Mouse (Mus musculus): ENCODE data around the gene Tktl1. TPM values are rescaled to one million over a fixed set of nuclear protein-coding genes. Genes with fewer than 3 reads are reported as not detected.

The Tktl1 gene
- not detected for polyA plus RNA-seq (2014; fragmentation: Illumina TruSeq; extraction: RNeasy Lipid Tissue Mini Kit (QIAGEN cat#74804); ENCODE audit: low read depth, low replicate concordance)

GRCm38 (mm10) chrX:74176959-74177358 lies at the start of gene Tktl1:
Gene Tktl1, plus strand, starts transcription at chrX:74177259.

GRCm38 (mm10) chrX:74135263-74135662 lies 41.8 kb upstream of the Tktl1 start, which contains the start of gene Mecp2:
Gene Mecp2, minus strand, starts transcription at chrX:74135363.

GRCm38 (mm10) chrX:74167738-74168137 lies 9.3 kb upstream of the Tktl1 start, which contains the start of gene Tex28:
Gene Tex28, minus strand, starts transcription at chrX:74167838.

GRCm38 (mm10) chrX:74249615-74250014 lies 72.6 kb downstream of the Tktl1 start, which contains the start of gene Flna:
Gene Flna, minus strand, starts transcription at chrX:74249820.

GRCm38 (mm10) chrX:74254153-74254887 lies 77.3 kb downstream of the Tktl1 start, which contains the start of gene Emd:
Gene Emd, plus strand, starts transcription at chrX:74254687.

Other genes with a start within 250 kb of the Tktl1 start
- 9.6 TPM for gene Renbp, start 246.4 kb upstream of the Tktl1 start, polyA plus RNA-seq (2014; fragmentation: Illumina TruSeq; extraction: RNeasy Lipid Tissue Mini Kit (QIAGEN cat#74804); ENCODE audit: low read depth, low replicate concordance)
- 22.0 TPM for gene Hcfc1, start 210.9 kb upstream of the Tktl1 start, polyA plus RNA-seq (2014; fragmentation: Illumina TruSeq; extraction: RNeasy Lipid Tissue Mini Kit (QIAGEN cat#74804); ENCODE audit: low read depth, low replicate concordance)
- gene Irak1, start 153.3 kb upstream of the Tktl1 start, polyA plus RNA-seq (2014; fragmentation: Illumina TruSeq; extraction: RNeasy Lipid Tissue Mini Kit (QIAGEN cat#74804); ENCODE audit: low read depth, low replicate concordance): 37.3 TPM
- not detected for gene Opn1mw, start 49.8 kb upstream of the Tktl1 start, polyA plus RNA-seq (2014; fragmentation: Illumina TruSeq; extraction: RNeasy Lipid Tissue Mini Kit (QIAGEN cat#74804); ENCODE audit: low read depth, low replicate concordance)
- 18.0 TPM for gene Mecp2, start 41.9 kb upstream of the Tktl1 start, polyA plus RNA-seq (2014; fragmentation: Illumina TruSeq; extraction: RNeasy Lipid Tissue Mini Kit (QIAGEN cat#74804); ENCODE audit: low read depth, low replicate concordance)
- not detected for gene Tex28, start 9.4 kb upstream of the Tktl1 start, polyA plus RNA-seq (2014; fragmentation: Illumina TruSeq; extraction: RNeasy Lipid Tissue Mini Kit (QIAGEN cat#74804); ENCODE audit: low read depth, low replicate concordance)
- gene Flna, start 72.6 kb downstream of the Tktl1 start, polyA plus RNA-seq (2014; fragmentation: Illumina TruSeq; extraction: RNeasy Lipid Tissue Mini Kit (QIAGEN cat#74804); ENCODE audit: low read depth, low replicate concordance): 14.1 TPM
- gene Emd, start 77.4 kb downstream of the Tktl1 start, polyA plus RNA-seq (2014; fragmentation: Illumina TruSeq; extraction: RNeasy Lipid Tissue Mini Kit (QIAGEN cat#74804); ENCODE audit: low read depth, low replicate concordance): 34.6 TPM
- gene Rpl10, start 93.6 kb downstream of the Tktl1 start, polyA plus RNA-seq (2014; fragmentation: Illumina TruSeq; extraction: RNeasy Lipid Tissue Mini Kit (QIAGEN cat#74804); ENCODE audit: low read depth, low replicate concordance): 1,026 TPM
- 37.2 TPM for gene Taz, start 104.7 kb downstream of the Tktl1 start, polyA plus RNA-seq (2014; fragmentation: Illumina TruSeq; extraction: RNeasy Lipid Tissue Mini Kit (QIAGEN cat#74804); ENCODE audit: low read depth, low replicate concordance)
- 17.5 TPM for gene Dnase1l1, start 105.1 kb downstream of the Tktl1 start, polyA plus RNA-seq (2014; fragmentation: Illumina TruSeq; extraction: RNeasy Lipid Tissue Mini Kit (QIAGEN cat#74804); ENCODE audit: low read depth, low replicate concordance)
- gene Atp6ap1, start 119.8 kb downstream of the Tktl1 start, polyA plus RNA-seq (2014; fragmentation: Illumina TruSeq; extraction: RNeasy Lipid Tissue Mini Kit (QIAGEN cat#74804); ENCODE audit: low read depth, low replicate concordance): 252 TPM
- gene Gdi1, start 127.7 kb downstream of the Tktl1 start, polyA plus RNA-seq (2014; fragmentation: Illumina TruSeq; extraction: RNeasy Lipid Tissue Mini Kit (QIAGEN cat#74804); ENCODE audit: low read depth, low replicate concordance): 120 TPM
- 23.5 TPM for gene Fam50a, start 135.8 kb downstream of the Tktl1 start, polyA plus RNA-seq (2014; fragmentation: Illumina TruSeq; extraction: RNeasy Lipid Tissue Mini Kit (QIAGEN cat#74804); ENCODE audit: low read depth, low replicate concordance)
- gene Plxna3, start 151.8 kb downstream of the Tktl1 start, polyA plus RNA-seq (2014; fragmentation: Illumina TruSeq; extraction: RNeasy Lipid Tissue Mini Kit (QIAGEN cat#74804); ENCODE audit: low read depth, low replicate concordance): 0.12 TPM
- 13.5 TPM for gene Lage3, start 176.4 kb downstream of the Tktl1 start, polyA plus RNA-seq (2014; fragmentation: Illumina TruSeq; extraction: RNeasy Lipid Tissue Mini Kit (QIAGEN cat#74804); ENCODE audit: low read depth, low replicate concordance)
- 43.2 TPM for gene Ubl4a, start 196.0 kb downstream of the Tktl1 start, polyA plus RNA-seq (2014; fragmentation: Illumina TruSeq; extraction: RNeasy Lipid Tissue Mini Kit (QIAGEN cat#74804); ENCODE audit: low read depth, low replicate concordance)
- 6.3 TPM for gene Slc10a3, start 196.1 kb downstream of the Tktl1 start, polyA plus RNA-seq (2014; fragmentation: Illumina TruSeq; extraction: RNeasy Lipid Tissue Mini Kit (QIAGEN cat#74804); ENCODE audit: low read depth, low replicate concordance)
- gene Fam3a, start 216.0 kb downstream of the Tktl1 start, polyA plus RNA-seq (2014; fragmentation: Illumina TruSeq; extraction: RNeasy Lipid Tissue Mini Kit (QIAGEN cat#74804); ENCODE audit: low read depth, low replicate concordance): 8.2 TPM
- 30.2 TPM for gene Ikbkg, start 216.0 kb downstream of the Tktl1 start, polyA plus RNA-seq (2014; fragmentation: Illumina TruSeq; extraction: RNeasy Lipid Tissue Mini Kit (QIAGEN cat#74804); ENCODE audit: low read depth, low replicate concordance)

All from kidney, adult 10 weeks (tissue).